Mouse (Mus musculus): ENCODE measurements around the gene Prickle4.

Prickle4 gene

DNA sequence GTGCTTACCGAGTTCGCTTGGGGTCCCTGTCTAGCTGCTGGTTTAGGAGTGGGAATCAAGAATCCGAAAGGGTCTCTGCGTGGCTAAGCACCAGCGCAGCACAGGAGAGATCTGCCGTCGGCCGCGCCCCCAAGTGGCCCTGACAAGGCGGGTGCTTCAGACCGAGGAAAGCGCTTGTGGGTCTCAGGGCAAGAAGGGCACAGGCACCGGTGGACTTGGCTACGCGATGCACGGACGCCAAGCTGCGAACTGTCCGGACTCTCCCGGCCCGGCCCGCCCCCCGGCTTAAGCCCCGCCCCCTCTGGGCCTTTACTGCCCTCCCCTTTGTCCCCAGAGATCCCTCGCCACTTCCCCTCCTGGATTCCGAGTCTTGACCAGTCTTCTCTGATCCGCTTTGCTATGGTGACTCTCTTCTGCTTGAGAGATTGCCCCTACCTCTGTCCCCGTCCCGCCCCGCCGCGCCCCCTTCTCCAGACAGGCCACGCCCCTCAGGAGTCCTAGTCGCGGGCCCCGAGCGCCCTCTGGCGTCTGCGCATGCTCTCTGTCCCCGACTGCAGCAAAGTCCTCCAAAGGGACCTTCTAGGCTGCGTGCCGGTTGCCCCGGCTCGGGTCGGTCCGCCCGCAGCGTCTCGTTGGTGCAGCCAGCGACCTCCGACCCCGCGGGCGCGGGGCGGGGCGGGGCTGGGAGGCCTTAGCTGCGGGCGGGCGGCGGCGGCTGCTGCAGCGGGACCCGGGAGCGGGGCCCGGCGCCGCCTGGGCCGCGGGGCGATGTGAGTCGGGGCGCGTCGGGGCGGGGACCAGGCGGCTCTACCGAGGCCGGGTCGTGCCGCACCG is at the start of gene Prickle4:
Prickle4 (minus strand) TSS at position 234 of the 834 bp plus-strand sequence.
- peak; percentile 98 for DNase-seq (ENCODE audit: low read depth)

DNA sequence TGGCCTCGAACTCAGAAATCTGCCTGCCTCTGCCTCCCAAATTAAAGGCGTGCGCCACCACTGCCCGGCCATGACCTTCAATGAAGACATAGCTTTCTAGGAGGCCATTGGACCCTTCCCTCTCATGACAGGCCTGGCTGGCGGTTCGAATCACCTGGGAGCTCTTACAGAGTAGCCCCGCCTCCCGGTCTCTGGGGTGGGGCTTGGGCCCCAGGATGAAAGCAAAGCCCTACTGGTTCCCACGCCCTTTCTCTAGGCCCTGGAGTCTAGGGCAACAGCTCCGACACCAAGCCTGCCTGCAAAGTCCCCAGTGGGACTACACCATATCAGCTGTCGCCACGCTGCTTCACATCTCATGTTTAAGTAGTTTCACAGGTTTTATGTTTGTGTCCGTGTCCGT is 49.5 kb upstream of the Prickle4 start:
- DNase-seq (ENCODE audit: low read depth) = no peak

DNA sequence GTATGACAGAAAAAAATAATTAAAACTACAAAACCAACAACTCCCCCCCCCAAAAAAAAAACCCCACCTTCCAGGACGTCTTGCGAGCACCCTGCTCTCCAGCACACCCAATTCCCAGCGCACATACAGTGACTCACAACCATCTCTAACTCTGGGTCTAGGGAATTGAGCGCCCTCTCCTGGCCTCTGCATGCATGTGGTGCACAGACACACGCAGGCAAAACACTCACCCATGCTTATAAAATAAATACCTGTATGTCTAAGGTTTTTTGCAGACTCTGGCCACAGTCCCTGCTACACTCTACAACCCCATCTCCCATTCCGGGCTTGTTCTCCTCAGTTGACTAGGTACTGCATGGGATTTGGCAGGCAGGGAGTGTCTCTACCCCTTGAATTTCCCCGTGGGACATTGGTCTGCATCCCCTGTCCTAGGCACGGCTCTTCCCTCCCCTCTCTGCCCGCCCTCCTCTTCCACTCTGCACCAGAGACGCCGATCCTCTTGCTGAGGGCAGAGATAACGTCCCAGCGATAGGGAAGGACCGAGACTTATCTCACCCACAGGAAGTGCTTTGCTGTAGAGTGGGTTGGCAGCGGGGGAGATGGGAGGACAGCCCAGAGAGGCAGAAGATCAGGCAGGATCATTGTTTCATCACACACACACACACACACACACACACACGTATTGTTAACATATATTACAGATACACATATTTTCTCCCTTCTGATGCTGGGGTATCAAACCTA is 48.6 kb upstream of the Prickle4 start:
- DNase-seq (ENCODE audit: low read depth) = no peak

DNA sequence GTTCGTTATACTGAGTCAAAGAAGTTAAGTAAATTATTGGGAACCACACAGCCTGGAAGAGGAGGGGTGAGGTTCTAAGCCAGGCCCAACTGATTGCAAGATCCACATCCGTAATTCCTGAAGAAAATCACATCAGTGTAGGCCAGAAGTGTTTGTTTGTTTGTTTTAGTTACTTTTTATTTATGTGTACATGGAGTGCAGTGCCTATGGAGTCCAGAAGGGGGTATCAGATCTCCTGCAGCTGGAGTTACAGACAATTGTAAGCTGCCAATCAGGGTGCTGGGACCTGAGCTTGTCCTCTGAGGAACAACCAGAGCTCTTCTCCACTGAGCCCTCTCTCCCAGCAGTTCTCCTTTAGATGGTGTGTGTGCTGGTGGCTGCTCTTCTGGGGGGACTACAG is 45.6 kb upstream of the Prickle4 start:
- no peak for DNase-seq (ENCODE audit: low read depth)

DNA sequence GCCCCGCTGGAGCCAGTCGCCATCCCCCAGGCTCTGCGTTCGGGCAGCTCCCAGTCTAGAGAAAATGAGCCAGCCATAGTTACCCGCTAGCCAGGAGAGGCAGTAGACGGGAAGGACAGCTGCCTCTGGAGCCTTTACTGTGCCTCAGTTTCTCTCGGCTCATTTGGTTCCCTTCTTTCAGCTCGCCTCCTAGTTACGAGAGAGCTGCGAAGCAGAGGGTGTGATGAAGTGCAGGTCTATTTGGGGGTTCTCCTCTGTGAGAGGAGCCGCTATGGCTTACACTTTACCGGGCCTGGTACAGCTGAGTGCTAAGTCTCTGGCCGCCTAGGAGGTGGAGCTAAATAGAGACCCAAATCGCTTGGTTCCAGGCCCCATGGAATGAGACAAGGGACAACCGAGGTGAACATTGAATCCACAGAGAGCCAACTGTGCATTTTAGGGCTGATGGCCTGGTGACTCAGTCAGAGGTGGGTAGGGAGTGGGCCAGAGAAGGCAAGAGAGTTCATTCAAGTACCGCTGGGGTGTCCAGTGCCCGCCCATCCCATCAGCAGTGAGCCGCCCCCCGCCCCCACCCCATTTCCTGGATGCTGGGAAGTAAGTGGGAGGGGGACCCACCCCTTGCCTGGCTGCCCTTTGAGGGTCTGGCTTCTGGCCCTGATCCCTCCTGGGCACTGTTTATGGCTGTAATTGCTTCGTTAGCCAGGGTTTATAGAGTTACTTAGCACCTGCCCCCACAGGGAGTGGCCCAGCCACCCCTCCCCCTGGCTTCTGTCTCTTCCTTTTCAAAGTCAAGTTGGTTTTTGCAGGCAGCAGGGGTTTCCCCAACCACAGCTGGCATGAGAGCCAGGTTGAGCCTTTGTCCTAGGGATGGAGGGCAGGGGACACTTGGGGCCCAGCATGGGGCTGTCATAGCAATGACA is 44.6 kb upstream of the Prickle4 start:
- DNase-seq (ENCODE audit: low read depth) = no peak

DNA sequence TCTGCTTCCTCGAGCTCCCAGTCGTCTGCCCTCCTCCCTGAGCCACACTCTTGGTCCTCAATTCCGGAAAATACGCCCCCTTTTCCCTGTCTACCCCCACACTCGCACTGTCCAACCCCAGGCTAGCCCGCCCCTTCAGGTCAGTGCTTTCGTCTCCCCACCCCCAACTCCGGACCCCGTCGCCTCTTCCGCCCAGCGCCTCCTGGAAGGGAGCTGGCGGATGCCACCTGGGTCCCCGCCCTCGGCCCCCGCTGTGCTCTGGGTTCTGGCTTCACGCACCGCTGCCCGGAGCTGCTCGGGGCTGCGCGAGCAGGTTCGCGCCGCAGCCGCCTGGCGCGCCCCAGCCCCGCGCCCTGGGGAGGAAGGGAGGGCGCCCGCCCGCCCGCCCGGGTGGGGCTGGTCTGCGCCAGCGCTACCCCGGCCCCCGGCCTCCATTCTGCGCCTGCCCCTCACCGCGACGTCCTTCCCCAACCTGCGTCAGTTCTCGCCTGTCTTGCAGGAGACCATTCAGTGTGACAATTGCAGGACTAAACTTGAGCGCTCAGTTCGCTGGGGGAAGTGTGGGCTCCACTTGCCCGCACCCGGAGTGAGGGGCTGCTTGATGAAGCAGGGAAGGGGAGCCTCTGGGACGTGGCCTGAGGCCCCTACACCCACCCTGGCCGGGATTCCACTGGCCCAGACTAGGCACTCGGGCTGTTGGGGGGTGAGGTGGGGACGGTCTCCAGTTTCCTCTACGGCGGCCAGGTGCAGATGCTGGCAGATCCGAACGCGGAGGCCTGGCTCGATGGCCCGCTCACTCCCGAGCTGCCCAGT is 43.7 kb upstream of the Prickle4 start:
- DNase-seq (ENCODE audit: low read depth) = no peak

DNA sequence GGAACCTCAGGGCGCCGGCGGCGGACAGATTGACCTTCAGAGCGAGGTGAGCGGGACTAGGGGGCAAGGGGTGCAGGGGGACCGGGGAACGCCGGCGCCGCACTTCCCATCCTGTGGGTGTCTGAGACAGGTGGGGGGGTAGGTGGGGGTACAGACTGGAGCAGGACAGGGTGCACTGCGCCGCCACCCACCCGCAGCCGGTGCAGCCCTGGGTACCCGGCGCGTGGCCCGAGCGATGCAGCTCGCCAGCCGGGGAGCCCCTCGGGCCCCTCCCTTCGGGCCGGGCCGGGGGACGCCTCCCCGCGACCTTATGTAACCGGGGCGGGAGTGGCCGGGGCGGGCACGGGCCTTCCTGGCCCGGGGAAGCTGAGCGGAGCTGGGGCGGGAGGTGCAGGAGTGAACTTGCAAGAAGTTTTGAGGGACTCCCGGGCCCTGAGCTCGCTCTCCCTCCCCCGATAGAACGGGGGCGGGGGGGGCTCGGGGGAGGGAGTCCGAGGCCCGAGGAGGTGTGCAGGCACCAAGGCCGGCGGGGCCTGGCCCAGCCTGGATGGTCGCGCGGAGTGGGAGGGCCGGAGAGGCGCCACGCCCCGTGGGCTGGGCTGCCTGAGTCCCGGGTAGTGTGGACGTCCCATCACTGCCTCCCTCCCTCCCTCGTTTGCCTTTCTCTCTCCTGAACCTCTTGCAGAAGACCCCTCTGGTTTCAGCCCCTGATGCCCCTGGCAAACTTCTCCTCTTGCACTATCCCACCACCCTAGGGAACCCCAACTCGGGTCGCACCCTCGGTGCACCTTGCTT is 42.9 kb upstream of the Prickle4 start:
- peak; percentile 91 for DNase-seq (ENCODE audit: low read depth)

DNA sequence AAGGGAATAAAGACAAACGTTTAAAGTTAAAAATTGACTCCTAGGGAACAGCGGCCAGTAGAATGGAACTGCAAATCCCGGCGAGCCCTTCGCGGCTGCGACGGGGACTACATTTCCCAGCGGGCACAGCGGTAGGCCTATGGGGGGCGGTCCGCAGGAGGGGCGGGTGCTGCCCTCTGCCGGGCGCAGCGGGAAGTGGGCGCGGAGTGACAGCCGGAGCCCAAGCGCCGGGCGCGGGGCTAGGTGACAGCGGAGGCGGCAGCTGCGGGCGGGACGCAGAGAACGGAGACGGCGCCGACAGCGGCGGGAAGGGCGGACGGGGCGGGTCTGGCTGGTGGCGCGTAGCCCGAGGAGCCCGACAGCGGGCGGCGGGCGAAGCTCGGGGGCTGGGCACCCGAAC is 42.3 kb upstream of the Prickle4 start, which contains the start of gene Tfeb:
Tfeb (plus strand) TSS at position 175 of the 400 bp plus-strand sequence.
- peak; percentile 95 for DNase-seq (ENCODE audit: low read depth)

DNA sequence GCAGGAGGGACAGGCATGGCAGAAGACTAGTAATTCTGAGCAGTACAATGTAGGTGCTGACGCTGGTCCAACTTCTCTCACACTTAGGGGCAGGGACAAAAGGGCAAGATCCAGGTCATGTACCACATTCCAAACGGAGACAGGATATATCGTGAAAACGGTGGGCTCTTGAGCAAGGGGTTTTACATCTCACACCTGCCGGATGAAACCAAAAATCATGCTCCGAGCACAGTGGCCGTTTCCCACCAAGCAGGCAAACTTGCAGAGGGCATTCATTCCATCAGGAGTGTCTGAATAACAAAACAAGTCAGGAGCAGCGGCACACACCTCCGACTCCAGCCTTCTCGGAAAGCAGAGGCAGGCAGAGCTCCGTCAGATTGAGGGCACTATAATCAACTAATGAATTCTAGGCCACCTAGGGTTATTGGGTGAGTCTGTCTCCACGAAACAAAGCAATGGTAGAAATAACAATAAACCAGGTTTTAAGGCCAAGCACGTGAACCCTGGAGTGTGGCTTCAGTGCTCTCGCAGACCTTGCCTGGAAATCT is 41.1 kb upstream of the Prickle4 start:
- DNase-seq (ENCODE audit: low read depth) = no peak

DNA sequence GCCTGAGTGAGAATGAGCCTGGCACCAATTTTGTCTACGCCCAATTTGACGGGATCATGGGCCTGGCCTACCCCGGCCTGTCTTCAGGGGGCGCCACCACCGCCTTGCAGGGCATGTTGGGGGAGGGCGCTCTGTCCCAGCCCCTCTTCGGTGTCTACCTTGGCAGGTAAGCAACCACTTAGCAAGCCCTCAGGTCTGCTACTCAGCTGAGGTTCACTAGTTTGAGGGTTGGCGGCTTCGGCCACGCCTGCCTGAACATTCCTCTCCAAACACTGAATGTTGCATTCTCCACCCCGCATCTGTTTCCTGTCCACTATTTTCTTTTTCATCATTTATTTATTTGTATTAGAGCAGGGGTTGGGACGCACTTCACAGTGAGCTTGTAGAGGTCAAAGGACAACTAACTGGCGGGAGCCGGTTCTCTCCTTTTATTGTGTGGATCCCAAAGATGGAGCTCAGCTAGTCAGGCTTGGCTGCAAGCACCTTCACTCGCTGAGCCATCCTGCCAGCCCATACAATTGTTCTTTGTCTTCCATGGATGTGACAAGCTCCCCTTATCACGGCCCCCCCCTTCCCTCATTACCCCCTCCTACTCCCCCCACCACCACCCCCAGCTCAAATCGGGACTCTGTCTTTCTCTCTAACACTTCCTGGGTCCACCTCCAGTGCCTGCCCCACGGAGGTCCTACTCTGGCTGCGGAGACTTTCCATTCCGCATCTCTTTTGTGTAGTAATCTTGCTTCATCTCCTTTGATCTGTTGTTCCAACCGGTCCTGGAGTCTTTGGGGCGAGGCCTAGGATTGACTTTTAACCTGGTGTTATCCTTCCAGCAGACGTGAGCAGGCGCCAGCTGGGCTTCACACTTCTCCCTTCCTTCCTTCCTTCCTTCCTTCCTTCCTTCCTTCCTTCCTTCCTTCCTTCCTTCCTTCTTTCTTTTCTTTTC is 36.4 kb upstream of the Prickle4 start:
- no peak for DNase-seq (ENCODE audit: low read depth)

DNA sequence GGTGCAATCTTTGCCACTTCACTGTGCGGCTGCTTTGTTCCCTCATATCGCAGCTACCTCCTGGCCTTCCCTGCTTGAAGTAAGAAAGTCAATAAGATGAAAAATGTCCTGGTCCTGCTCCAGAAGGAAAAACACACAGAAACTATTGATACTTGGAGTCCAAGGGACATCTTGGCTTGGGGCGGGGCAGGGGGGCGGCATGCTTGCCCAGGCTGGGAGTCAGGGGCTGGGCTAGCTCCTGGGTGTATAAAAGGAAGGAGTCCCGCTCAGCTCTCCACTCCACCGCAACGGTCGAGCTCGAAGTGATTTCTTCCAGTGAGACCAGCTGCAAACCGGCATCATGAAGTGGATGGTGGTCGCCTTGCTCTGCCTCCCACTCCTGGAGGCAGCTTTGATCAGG is 32.0 kb upstream of the Prickle4 start, which contains the start of gene Pgc:
Pgc (plus strand) TSS at position 277 of the 400 bp plus-strand sequence.
- no peak for DNase-seq (ENCODE audit: low read depth)

DNA sequence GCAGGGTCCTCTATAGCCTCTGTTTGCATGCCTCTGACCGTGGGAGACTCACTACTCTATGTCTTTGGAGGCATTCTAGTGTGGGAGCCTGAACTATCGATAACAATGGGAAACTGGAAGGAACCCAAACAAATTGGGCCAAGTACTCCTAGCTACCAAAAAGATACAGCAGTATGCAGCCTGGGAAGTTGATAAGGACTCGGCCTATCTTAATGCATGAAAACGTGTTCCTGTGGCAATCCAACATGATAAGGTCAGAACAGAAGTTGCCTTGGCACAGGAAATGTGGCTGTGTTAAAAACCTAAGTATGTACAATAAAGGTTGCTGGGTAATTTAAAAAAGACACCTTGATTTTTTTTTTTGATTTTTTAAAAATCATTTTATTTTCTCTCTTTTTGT is 26.6 kb upstream of the Prickle4 start:
- no peak for DNase-seq (ENCODE audit: low read depth)

DNA sequence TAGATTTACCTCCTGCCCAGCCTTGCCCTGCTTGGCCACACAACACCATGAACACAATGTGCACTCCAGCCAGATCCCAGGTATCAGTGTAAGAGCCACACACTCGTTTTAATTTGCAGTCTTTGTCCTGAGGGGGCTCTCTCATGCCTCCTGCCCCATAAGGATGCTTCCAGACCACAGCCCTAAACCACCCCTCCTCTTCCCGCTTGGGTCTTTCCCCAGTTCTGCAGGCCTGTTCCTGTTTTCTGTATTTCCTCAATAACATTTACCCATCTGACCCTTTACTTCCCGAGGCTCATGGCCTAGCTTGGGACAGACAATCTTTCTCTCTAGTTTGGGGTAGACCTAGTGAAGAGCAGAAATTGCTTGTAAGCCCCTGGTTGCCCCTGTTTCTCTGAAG is 20.5 kb upstream of the Prickle4 start:
- no peak for DNase-seq (ENCODE audit: low read depth)

DNA sequence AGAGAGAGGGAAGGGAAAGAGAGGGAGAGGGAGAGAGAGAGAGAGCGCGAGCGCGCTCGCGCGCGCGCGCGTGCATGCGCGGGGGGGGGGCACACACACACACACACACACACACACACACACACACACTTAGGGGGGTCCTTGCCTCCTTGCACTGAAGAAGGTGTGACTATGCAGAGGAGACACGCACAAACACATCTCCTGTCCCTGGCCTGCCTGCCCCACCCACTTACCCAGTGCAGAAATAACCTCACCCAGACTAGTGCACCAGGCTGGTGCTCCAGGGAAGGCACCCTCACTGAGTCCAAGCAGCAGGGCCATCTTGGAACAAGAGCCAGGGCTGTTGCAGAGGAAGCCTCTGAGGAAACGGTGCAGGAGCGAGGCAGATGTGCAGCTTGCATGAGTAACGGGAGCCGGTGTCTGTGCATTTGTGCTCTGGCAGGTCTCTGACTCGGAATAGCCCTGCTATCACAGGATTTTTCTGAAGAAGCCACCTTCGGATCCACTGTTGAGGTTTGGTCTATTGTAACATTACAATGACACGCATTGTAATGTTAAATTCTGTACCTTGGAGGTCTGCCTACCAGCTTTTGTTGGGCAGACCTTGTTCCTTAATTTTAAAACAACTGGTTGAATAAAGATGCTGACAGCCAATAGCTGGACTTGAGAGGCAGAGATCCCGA is 18.5 kb upstream of the Prickle4 start:
- DNase-seq (ENCODE audit: low read depth) = no peak

DNA sequence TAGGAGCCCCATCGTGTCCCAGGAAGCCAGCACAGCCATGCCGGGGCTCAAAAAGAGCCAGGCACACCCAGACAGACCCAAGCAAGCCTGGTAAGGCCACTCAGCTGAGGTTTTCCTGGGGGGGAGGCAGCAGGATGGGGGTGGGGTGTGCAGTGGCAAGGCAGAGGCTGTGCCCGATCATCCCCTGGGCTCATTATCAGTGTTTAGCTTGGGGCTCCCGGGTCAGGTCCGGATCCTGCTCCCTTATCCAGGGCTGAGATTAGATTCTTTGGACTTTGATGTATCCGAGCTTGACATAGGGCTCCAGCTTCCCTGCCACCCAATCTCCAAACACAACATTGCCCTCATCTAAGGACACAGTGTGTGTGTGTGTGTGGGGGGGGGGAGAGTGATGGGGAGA is 17.3 kb upstream of the Prickle4 start:
- no peak for DNase-seq (ENCODE audit: low read depth)

DNA sequence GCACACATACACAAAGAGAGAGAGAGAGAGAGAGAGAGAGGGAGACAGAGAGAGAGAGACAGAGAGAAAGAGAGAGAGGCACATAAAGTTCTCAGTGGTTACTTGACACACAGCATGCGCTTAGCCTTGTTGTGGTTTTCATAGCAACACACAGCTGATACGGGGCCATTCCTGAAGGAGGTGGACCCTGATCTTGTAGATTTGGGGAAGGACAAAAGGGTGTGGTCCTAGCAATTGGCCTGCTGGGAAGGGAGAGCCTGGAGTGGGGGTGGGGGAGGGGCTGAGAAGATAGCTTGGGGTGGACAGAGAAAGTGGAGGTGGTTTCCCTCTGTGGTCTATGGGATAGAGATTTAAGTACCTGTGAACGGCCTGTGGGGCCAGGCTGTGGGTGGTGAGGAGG is 15.5 kb upstream of the Prickle4 start:
- no peak for DNase-seq (ENCODE audit: low read depth)

DNA sequence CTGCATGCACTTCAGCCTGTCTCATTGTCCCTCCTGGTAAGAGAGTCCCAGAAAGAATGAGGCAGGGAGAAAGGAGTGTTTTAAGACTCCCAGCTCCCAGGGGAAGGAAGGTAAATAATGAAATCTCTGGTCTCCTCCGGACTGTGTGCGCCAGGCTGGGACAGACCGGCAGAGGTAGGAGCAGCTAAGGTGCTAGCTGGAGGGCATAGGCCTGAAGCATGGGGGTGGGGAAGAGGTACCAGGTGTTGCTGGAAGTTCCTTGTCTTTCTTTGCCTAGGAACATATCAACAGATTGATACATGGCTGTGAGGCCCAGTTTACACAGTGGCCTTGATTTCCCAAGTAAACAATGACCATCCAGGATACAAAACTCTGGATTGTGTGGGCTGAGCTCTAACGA is 14.4 kb upstream of the Prickle4 start:
- no peak for DNase-seq (ENCODE audit: low read depth)

DNA sequence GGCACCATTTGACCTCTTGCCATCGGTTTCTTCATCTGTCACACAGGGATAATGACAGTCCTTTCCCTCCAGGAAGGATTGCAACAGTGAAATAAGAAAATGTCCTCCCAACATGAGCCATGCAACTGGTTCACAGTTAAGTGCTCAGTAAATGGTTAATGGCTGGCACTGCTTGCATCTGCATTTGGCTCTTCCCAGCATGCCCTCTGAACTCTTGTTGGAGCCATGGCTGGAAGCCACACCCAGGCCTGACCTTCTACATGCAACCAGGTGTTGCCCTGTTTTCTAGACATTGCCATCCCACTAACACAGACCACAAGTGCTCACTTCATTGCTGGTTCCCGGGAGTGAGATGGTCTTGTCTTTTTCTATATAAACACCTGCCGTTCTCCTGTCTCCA is 13.4 kb upstream of the Prickle4 start:
- DNase-seq (ENCODE audit: low read depth) = no peak
